Mouse (Mus musculus): Measurements from ENCODE around the gene Mcub. TPM values are rescaled to one million over a fixed set of nuclear protein-coding genes. Genes with fewer than 3 reads are reported as not detected.

Mcub gene
- polyA plus RNA-seq, 1 experiment: 13.1 TPM

GRCm38 (mm10) chr3:129943813-129944212, 26.2 kb downstream of the Mcub start:
- no peaks in the 10 kb centered on the region for H3K36me3 ChIP-seq (ENCODE audit: control insufficient read depth, insufficient read depth, low read length)
- no peak for DNase-seq
- 31% methylated on average over 4 of the region's 4 CpGs for WGBS
- no peak overlapping the region for H3K27ac ChIP-seq (ENCODE audit: control insufficient read depth, insufficient read depth, low read length)
- no peaks in the 10 kb centered on the region for H3K27me3 ChIP-seq (ENCODE audit: control insufficient read depth, insufficient read depth, low read length)
- no peak overlapping the region for H3K4me3 ChIP-seq (ENCODE audit: control insufficient read depth, insufficient read depth, low read length)
- peaks cover 7% of the 10 kb centered on the region for H3K4me1 ChIP-seq (replicated peaks; ENCODE audit: control insufficient read depth, insufficient read depth, low read length)
- TF ChIP-seq CTCF (IDR thresholded peaks at IDR 0.05; ENCODE audit: borderline replicate concordance, control insufficient read depth, extremely low read depth, insufficient read depth, low read length, poor library complexity) (no peak), POLR2A (IDR thresholded peaks at IDR 0.05; ENCODE audit: control insufficient read depth, extremely low read depth, insufficient read depth, low read length, poor library complexity) (no peak)

- no peak for TF ChIP-seq CTCF (IDR thresholded peaks at IDR 0.05; ENCODE audit: borderline replicate concordance, control insufficient read depth, extremely low read depth, insufficient read depth, low read length, poor library complexity)
- no peak for TF ChIP-seq POLR2A (IDR thresholded peaks at IDR 0.05; ENCODE audit: control insufficient read depth, extremely low read depth, insufficient read depth, low read length, poor library complexity)
- H3K27me3 ChIP-seq (ENCODE audit: control insufficient read depth, insufficient read depth, low read length): no peaks in the 10 kb centered on the region
These were observed 28.7 kb downstream of the Mcub start for GRCm38 (mm10) chr3:129941291-129941690.

GRCm38 (mm10) chr3:129940780-129941179, 29.2 kb downstream of the Mcub start:
- Histone ChIP-seq H3K36me3 (ENCODE audit: control insufficient read depth, insufficient read depth, low read length) (no peaks in the 10 kb centered on the region), H3K27ac (ENCODE audit: control insufficient read depth, insufficient read depth, low read length) (no peak overlapping the region), H3K27me3 (ENCODE audit: control insufficient read depth, insufficient read depth, low read length) (no peaks in the 10 kb centered on the region), H3K4me3 (ENCODE audit: control insufficient read depth, insufficient read depth, low read length) (no peak overlapping the region), H3K4me1 (replicated peaks; ENCODE audit: control insufficient read depth, insufficient read depth, low read length) (peaks cover under 1% of the 10 kb centered on the region; the same call in 1 of the 2 replicates)
- 100% methylated on average over 2 of the region's 2 CpGs for WGBS
- TF ChIP-seq POLR2A (IDR thresholded peaks at IDR 0.05; ENCODE audit: control insufficient read depth, extremely low read depth, insufficient read depth, low read length, poor library complexity): no peak
- TF ChIP-seq CTCF (IDR thresholded peaks at IDR 0.05; ENCODE audit: borderline replicate concordance, control insufficient read depth, extremely low read depth, insufficient read depth, low read length, poor library complexity): no peak
- no peak for DNase-seq

More at GRCm38 (mm10) chr3:129941291-129941690, 28.7 kb downstream of the Mcub start:
- Histone ChIP-seq H3K36me3 (ENCODE audit: control insufficient read depth, insufficient read depth, low read length) (no peaks in the 10 kb centered on the region), H3K27ac (ENCODE audit: control insufficient read depth, insufficient read depth, low read length) (no peak overlapping the region), H3K4me1 (replicated peaks; ENCODE audit: control insufficient read depth, insufficient read depth, low read length) (peaks cover 3% of the 10 kb centered on the region; the same call in 1 of the 2 replicates), H3K4me3 (ENCODE audit: control insufficient read depth, insufficient read depth, low read length) (no peak overlapping the region)
- WGBS: 100% methylated on average over 1 of the region's 1 CpGs
- DNase-seq: no peak

GRCm38 (mm10) chr3:129939058-129939457, 30.9 kb downstream of the Mcub start:
- Histone ChIP-seq H3K27me3 (ENCODE audit: control insufficient read depth, insufficient read depth, low read length) (no peaks in the 10 kb centered on the region), H3K4me3 (ENCODE audit: control insufficient read depth, insufficient read depth, low read length) (no peak overlapping the region), H3K27ac (ENCODE audit: control insufficient read depth, insufficient read depth, low read length) (no peak overlapping the region), H3K4me1 (replicated peaks; ENCODE audit: control insufficient read depth, insufficient read depth, low read length) (no peaks in the 10 kb centered on the region), H3K36me3 (ENCODE audit: control insufficient read depth, insufficient read depth, low read length) (no peaks in the 10 kb centered on the region)
- TF ChIP-seq CTCF (IDR thresholded peaks at IDR 0.05; ENCODE audit: borderline replicate concordance, control insufficient read depth, extremely low read depth, insufficient read depth, low read length, poor library complexity) (no peak), POLR2A (IDR thresholded peaks at IDR 0.05; ENCODE audit: control insufficient read depth, extremely low read depth, insufficient read depth, low read length, poor library complexity) (no peak)
- no peak for DNase-seq
- 90% methylated on average over 7 of the region's 7 CpGs for WGBS

GRCm38 (mm10) chr3:129937848-129938247, 32.2 kb downstream of the Mcub start:
- TF ChIP-seq POLR2A (IDR thresholded peaks at IDR 0.05; ENCODE audit: control insufficient read depth, extremely low read depth, insufficient read depth, low read length, poor library complexity): no peak
- no peak for TF ChIP-seq CTCF (IDR thresholded peaks at IDR 0.05; ENCODE audit: borderline replicate concordance, control insufficient read depth, extremely low read depth, insufficient read depth, low read length, poor library complexity)
- H3K27ac ChIP-seq (ENCODE audit: control insufficient read depth, insufficient read depth, low read length): no peak overlapping the region
- H3K4me3 ChIP-seq (ENCODE audit: control insufficient read depth, insufficient read depth, low read length): no peak overlapping the region
- WGBS: 75% methylated on average over 3 of the region's 3 CpGs
- no peaks in the 10 kb centered on the region for H3K36me3 ChIP-seq (ENCODE audit: control insufficient read depth, insufficient read depth, low read length)
- DNase-seq: no peak
- no peaks in the 10 kb centered on the region for H3K4me1 ChIP-seq (replicated peaks; ENCODE audit: control insufficient read depth, insufficient read depth, low read length)
- no peaks in the 10 kb centered on the region for H3K27me3 ChIP-seq (ENCODE audit: control insufficient read depth, insufficient read depth, low read length)

GRCm38 (mm10) chr3:129936561-129936960, 33.4 kb downstream of the Mcub start:
- TF ChIP-seq POLR2A (IDR thresholded peaks at IDR 0.05; ENCODE audit: control insufficient read depth, extremely low read depth, insufficient read depth, low read length, poor library complexity) (no peak), CTCF (IDR thresholded peaks at IDR 0.05; ENCODE audit: borderline replicate concordance, control insufficient read depth, extremely low read depth, insufficient read depth, low read length, poor library complexity) (no peak)

GRCm38 (mm10) chr3:129932443-129932842, 37.6 kb downstream of the Mcub start:
- WGBS: 49% methylated on average over 4 of the region's 4 CpGs
- H3K27me3 ChIP-seq (ENCODE audit: control insufficient read depth, insufficient read depth, low read length): no peaks in the 10 kb centered on the region

More at GRCm38 (mm10) chr3:129936561-129936960, 33.4 kb downstream of the Mcub start:
- H3K4me1 ChIP-seq (replicated peaks; ENCODE audit: control insufficient read depth, insufficient read depth, low read length): no peaks in the 10 kb centered on the region
- no peak overlapping the region for H3K4me3 ChIP-seq (ENCODE audit: control insufficient read depth, insufficient read depth, low read length)
- H3K27me3 ChIP-seq (ENCODE audit: control insufficient read depth, insufficient read depth, low read length): no peaks in the 10 kb centered on the region
- 81% methylated on average over 9 of the region's 9 CpGs for WGBS
- DNase-seq: no peak
- no peaks in the 10 kb centered on the region for H3K36me3 ChIP-seq (ENCODE audit: control insufficient read depth, insufficient read depth, low read length)
- H3K27ac ChIP-seq (ENCODE audit: control insufficient read depth, insufficient read depth, low read length): no peak overlapping the region

More at GRCm38 (mm10) chr3:129932443-129932842, 37.6 kb downstream of the Mcub start:
- peak; percentile 18 for DNase-seq
- Histone ChIP-seq H3K4me1 (replicated peaks; ENCODE audit: control insufficient read depth, insufficient read depth, low read length) (peaks cover 3% of the 10 kb centered on the region; the same call in 1 of the 2 replicates), H3K4me3 (ENCODE audit: control insufficient read depth, insufficient read depth, low read length) (no peak overlapping the region), H3K27ac (ENCODE audit: control insufficient read depth, insufficient read depth, low read length) (no peak overlapping the region), H3K36me3 (ENCODE audit: control insufficient read depth, insufficient read depth, low read length) (no peaks in the 10 kb centered on the region)
- TF ChIP-seq CTCF (IDR thresholded peaks at IDR 0.05; ENCODE audit: borderline replicate concordance, control insufficient read depth, extremely low read depth, insufficient read depth, low read length, poor library complexity) (no peak), POLR2A (IDR thresholded peaks at IDR 0.05; ENCODE audit: control insufficient read depth, extremely low read depth, insufficient read depth, low read length, poor library complexity) (no peak)

Measured in thymus, adult 2 months (tissue).